Mouse (Mus musculus) liver, embryonic 14.5 days (tissue): ENCODE data around the gene Nipal4.

Experiments used
- CTCF ChIP-seq: IDR thresholded peaks from 2 replicates; pipeline ENCODE4 v1.5.1; 2016; ENCODE audit warnings: antibody characterized with exemption, low read depth, control low read depth
- EP300 ChIP-seq: IDR thresholded peaks from 2 replicates; pipeline ENCODE4 v1.6.1; 2016; ENCODE audit warnings: antibody characterized with exemption, low read depth

- TF ChIP-seq CTCF (no peak), EP300 (no peak)
These were observed 23.0 kb downstream of the Nipal4 start for GRCm38 (mm10) chr11:46143342-46143741.
